Mouse (Mus musculus): ENCODE data around the gene Ttc9. TPM values are rescaled to one million over a fixed set of nuclear protein-coding genes. Genes with fewer than 3 reads are reported as not detected.
A peak's percentile ranks its signal among the peaks of the same experiment; 100 is the strongest.

The Ttc9 gene
- total RNA-seq, 1 experiment = 2.4 TPM

DNA sequence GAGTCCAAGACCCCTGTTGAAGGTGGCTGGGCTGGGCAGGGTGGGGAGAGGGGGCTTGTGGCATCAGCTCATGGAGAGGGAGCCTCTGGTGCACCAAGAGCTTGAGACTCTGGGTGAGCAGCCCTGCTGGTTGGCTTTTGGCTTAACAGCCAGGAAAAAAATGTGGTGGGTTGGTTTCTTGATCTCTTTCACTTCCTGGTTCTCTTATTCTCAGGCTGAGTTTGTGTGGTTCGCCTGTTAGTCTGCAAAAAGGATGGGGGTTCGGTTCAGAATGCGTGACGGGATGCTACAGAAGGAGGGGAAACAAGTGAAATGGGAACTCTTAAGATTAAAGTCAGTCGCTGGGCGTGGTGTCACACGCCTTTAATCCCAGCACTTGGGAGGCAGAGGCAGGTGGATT, 27.0 kb downstream of the Ttc9 start:
- H3K27ac ChIP-seq (ENCODE audit: insufficient read depth, low read depth, low read length, poor library complexity, severe bottlenecking) = no peak overlapping the region
- H3K9ac ChIP-seq (ENCODE audit: insufficient read depth, low read depth, low read length, poor library complexity, severe bottlenecking) = no peak overlapping the region
- no peaks in the 10 kb centered on the region for H3K9me3 ChIP-seq (ENCODE audit: control insufficient read depth, insufficient read depth, low read depth, low read length)
- H3K4me1 ChIP-seq (ENCODE audit: control insufficient read depth in 2 of 2, insufficient read depth in 2 of 2, low read length in 2 of 2, poor library complexity in 1 of 2) = peaks cover 0 to under 1% of the 10 kb centered on the region in 2 experiments; a peak in 1 of 4 replicates
- H3K4me3 ChIP-seq (ENCODE audit: insufficient read depth in 1 of 2, low read depth in 1 of 2, low read length in 2 of 2, poor library complexity in 1 of 2, severe bottlenecking in 1 of 2) = no peak overlapping the region
- TF ChIP-seq HCFC1 (IDR thresholded peaks at IDR 0.05; ENCODE audit: borderline replicate concordance, insufficient read depth, low read length) = no peak
- TF ChIP-seq ZC3H11A (IDR thresholded peaks at IDR 0.05; ENCODE audit: borderline replicate concordance, low read depth, low read length) = no peak
- no peak for TF ChIP-seq ZNF384 (IDR thresholded peaks at IDR 0.05; ENCODE audit: low read depth, low read length)
- no peak for TF ChIP-seq CHD2 (IDR thresholded peaks at IDR 0.05; ENCODE audit: low read depth, low read length)
- no peak for TF ChIP-seq MAFK (IDR thresholded peaks at IDR 0.05; ENCODE audit: insufficient read depth, low read depth, low read length)
- H3K36me3 ChIP-seq (ENCODE audit: control insufficient read depth, insufficient read depth, low read length, poor library complexity, severe bottlenecking) = no peaks in the 10 kb centered on the region
- DNase-seq (ENCODE audit: low read depth, low spot score) = no peak
- in situ Hi-C loops (cut with MboI; ENCODE audit: low sequenced_read_pairs in 2 of 2, unreplicated experiment in 2 of 2) = no loop called here

DNA sequence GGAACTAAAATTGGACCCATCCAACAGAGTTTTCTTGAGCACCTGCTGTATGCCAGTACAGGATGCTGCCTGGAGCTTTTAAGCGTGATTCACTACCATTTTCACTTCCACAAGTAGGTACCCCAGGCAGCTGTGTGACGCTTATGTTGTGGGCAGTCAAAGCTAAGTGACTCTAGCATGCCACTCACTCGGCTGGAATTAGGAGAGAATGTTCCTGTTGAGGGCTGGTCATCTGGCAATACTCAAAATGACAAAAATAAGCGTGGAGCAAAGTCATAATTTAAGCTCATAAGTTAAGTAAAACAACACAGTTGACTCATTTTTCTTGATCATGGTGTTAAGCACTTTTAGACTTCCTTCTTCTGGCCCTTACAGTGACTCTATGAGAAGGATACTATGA, 31.0 kb downstream of the Ttc9 start:
- Histone ChIP-seq H3K27ac (ENCODE audit: insufficient read depth, low read depth, low read length, poor library complexity, severe bottlenecking) (no peak overlapping the region), H3K36me3 (ENCODE audit: control insufficient read depth, insufficient read depth, low read length, poor library complexity, severe bottlenecking) (peaks cover 2% of the 10 kb centered on the region; the same call in 1 of the 2 replicates), H3K4me1 (ENCODE audit: control insufficient read depth in 2 of 2, insufficient read depth in 2 of 2, low read length in 2 of 2, poor library complexity in 1 of 2) (peaks cover 0 to 18% of the 10 kb centered on the region in 2 experiments; a peak in 1 of 4 replicates), H3K9me3 (ENCODE audit: control insufficient read depth, insufficient read depth, low read depth, low read length) (no peaks in the 10 kb centered on the region), H3K4me3 (ENCODE audit: insufficient read depth in 1 of 2, low read depth in 1 of 2, low read length in 2 of 2, poor library complexity in 1 of 2, severe bottlenecking in 1 of 2) (no peak overlapping the region), H3K9ac (ENCODE audit: insufficient read depth, low read depth, low read length, poor library complexity, severe bottlenecking) (no peak overlapping the region)
- DNase-seq (ENCODE audit: low read depth, low spot score) = no peak
- in situ Hi-C loops (cut with MboI; ENCODE audit: low sequenced_read_pairs in 2 of 2, unreplicated experiment in 2 of 2) = no loop called here
- TF ChIP-seq CHD2 (IDR thresholded peaks at IDR 0.05; ENCODE audit: low read depth, low read length) (no peak), ZNF384 (IDR thresholded peaks at IDR 0.05; ENCODE audit: low read depth, low read length) (no peak), ZC3H11A (IDR thresholded peaks at IDR 0.05; ENCODE audit: borderline replicate concordance, low read depth, low read length) (no peak), MAFK (IDR thresholded peaks at IDR 0.05; ENCODE audit: insufficient read depth, low read depth, low read length) (no peak), HCFC1 (IDR thresholded peaks at IDR 0.05; ENCODE audit: borderline replicate concordance, insufficient read depth, low read length) (no peak)

DNA sequence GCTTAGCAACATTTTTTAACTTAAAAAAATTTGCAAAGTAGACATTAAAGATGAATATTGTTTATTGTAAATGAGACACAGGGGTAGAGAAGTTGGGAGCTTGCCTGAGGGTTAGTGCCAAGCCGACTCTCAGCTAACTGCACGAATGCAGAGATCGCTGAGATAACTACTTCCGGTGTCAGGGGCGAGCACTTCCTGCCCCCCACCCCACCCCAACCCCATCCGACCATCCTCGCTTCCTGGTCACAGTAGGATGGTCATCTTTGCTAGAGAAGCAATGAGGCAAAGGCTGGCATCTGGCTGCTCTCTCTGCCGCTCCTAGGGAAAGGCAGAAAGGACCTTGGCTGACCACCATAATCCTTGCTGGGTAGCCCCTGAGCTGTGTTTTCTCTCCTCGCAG, 32.1 kb downstream of the Ttc9 start:
- peaks cover 0 to 18% of the 10 kb centered on the region in 2 experiments; a peak in 1 of 4 replicates for H3K4me1 ChIP-seq (ENCODE audit: control insufficient read depth in 2 of 2, insufficient read depth in 2 of 2, low read length in 2 of 2, poor library complexity in 1 of 2)
- in situ Hi-C loops (cut with MboI; ENCODE audit: low sequenced_read_pairs in 2 of 2, unreplicated experiment in 2 of 2) = no loop called here
- H3K4me3 ChIP-seq (ENCODE audit: insufficient read depth in 1 of 2, low read depth in 1 of 2, low read length in 2 of 2, poor library complexity in 1 of 2, severe bottlenecking in 1 of 2) = peak overlapping the region; percentile 63 to 70
- H3K9ac ChIP-seq (ENCODE audit: insufficient read depth, low read depth, low read length, poor library complexity, severe bottlenecking) = peak overlapping the region; percentile 73
- peaks cover 5% of the 10 kb centered on the region; the same call in 1 of the 2 replicates for H3K36me3 ChIP-seq (ENCODE audit: control insufficient read depth, insufficient read depth, low read length, poor library complexity, severe bottlenecking)
- TF ChIP-seq CHD2 (IDR thresholded peaks at IDR 0.05; ENCODE audit: low read depth, low read length) = no peak
- 0 out of 2 replicates have a peak, but pooled peaks have one; percentile 7 for TF ChIP-seq HCFC1 (IDR thresholded peaks at IDR 0.05; ENCODE audit: borderline replicate concordance, insufficient read depth, low read length)
- DNase-seq (ENCODE audit: low read depth, low spot score) = no peak
- no peaks in the 10 kb centered on the region for H3K9me3 ChIP-seq (ENCODE audit: control insufficient read depth, insufficient read depth, low read depth, low read length)
- H3K27ac ChIP-seq (ENCODE audit: insufficient read depth, low read depth, low read length, poor library complexity, severe bottlenecking) = peak overlapping the region; percentile 72

DNA sequence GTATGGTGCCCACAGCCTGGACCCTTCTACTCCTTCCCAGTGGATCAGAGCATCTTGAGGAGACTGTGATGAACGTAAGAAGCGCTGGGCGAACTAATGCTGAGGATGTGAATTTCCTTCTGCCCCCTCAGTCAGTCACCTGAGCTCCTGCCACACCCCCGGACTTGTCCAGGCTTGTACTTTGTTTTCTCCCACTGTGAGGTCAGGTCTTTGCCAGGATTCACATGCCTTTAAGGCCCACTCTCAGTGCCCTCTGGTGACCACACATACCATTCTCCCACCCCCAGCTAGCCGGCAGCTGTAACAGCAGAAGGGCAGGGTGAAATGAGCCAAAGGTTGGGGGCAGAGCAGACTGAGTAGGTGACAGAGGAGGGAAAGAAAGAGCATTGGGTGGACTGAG, 32.9 kb downstream of the Ttc9 start:
- no peak for DNase-seq (ENCODE audit: low read depth, low spot score)
- Histone ChIP-seq H3K27ac (ENCODE audit: insufficient read depth, low read depth, low read length, poor library complexity, severe bottlenecking) (peak overlapping the region; percentile 72), H3K9me3 (ENCODE audit: control insufficient read depth, insufficient read depth, low read depth, low read length) (no peaks in the 10 kb centered on the region), H3K9ac (ENCODE audit: insufficient read depth, low read depth, low read length, poor library complexity, severe bottlenecking) (peak overlapping the region; percentile 73), H3K36me3 (ENCODE audit: control insufficient read depth, insufficient read depth, low read length, poor library complexity, severe bottlenecking) (peaks cover 5% of the 10 kb centered on the region; the same call in 1 of the 2 replicates), H3K4me3 (ENCODE audit: insufficient read depth in 1 of 2, low read depth in 1 of 2, low read length in 2 of 2, poor library complexity in 1 of 2, severe bottlenecking in 1 of 2) (peak overlapping the region; percentile 63 to 70), H3K4me1 (ENCODE audit: control insufficient read depth in 2 of 2, insufficient read depth in 2 of 2, low read length in 2 of 2, poor library complexity in 1 of 2) (peaks cover 0 to 18% of the 10 kb centered on the region in 2 experiments; a peak in 1 of 4 replicates)
- in situ Hi-C loops (cut with MboI; ENCODE audit: low sequenced_read_pairs in 2 of 2, unreplicated experiment in 2 of 2) = no loop called here
- no peak for TF ChIP-seq ZC3H11A (IDR thresholded peaks at IDR 0.05; ENCODE audit: borderline replicate concordance, low read depth, low read length)
- no peak for TF ChIP-seq ZNF384 (IDR thresholded peaks at IDR 0.05; ENCODE audit: low read depth, low read length)
- TF ChIP-seq CHD2 (IDR thresholded peaks at IDR 0.05; ENCODE audit: low read depth, low read length) = no peak
- TF ChIP-seq HCFC1 (IDR thresholded peaks at IDR 0.05; ENCODE audit: borderline replicate concordance, insufficient read depth, low read length) = no peak; the same call in 1 of the 2 replicates
- TF ChIP-seq MAFK (IDR thresholded peaks at IDR 0.05; ENCODE audit: insufficient read depth, low read depth, low read length) = no peak

DNA sequence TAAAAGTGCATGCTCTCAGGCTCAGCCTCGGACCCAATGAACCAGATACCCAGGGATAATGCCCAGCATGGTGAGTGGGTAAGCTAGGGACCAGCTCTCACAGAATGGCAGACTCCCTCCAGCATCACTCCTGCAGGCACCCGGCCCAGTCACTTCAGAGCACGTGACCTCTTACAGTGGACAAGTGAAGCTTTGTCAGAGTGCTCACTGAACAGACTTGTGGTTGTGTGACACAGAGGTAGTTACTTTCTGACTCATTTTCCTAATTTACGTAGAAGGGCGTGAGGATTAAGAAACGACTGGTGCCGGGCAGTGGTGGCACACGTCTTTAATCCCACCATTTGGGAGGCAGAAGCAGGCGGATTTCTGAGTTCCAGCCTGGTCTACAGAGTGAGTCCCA, 37.4 kb downstream of the Ttc9 start:
- H3K27ac ChIP-seq (ENCODE audit: insufficient read depth, low read depth, low read length, poor library complexity, severe bottlenecking) = no peak overlapping the region
- H3K9ac ChIP-seq (ENCODE audit: insufficient read depth, low read depth, low read length, poor library complexity, severe bottlenecking) = no peak overlapping the region
- H3K9me3 ChIP-seq (ENCODE audit: control insufficient read depth, insufficient read depth, low read depth, low read length) = no peaks in the 10 kb centered on the region
- in situ Hi-C loops (cut with MboI; ENCODE audit: low sequenced_read_pairs in 2 of 2, unreplicated experiment in 2 of 2) = no loop called here
- H3K4me3 ChIP-seq (ENCODE audit: insufficient read depth in 1 of 2, low read depth in 1 of 2, low read length in 2 of 2, poor library complexity in 1 of 2, severe bottlenecking in 1 of 2) = no peak overlapping the region
- H3K4me1 ChIP-seq (ENCODE audit: control insufficient read depth in 2 of 2, insufficient read depth in 2 of 2, low read length in 2 of 2, poor library complexity in 1 of 2) = peaks cover 0 to 15% of the 10 kb centered on the region in 2 experiments; a peak in 1 of 4 replicates
- TF ChIP-seq MAFK (IDR thresholded peaks at IDR 0.05; ENCODE audit: insufficient read depth, low read depth, low read length) = no peak
- no peak for TF ChIP-seq CHD2 (IDR thresholded peaks at IDR 0.05; ENCODE audit: low read depth, low read length)
- no peak for TF ChIP-seq ZNF384 (IDR thresholded peaks at IDR 0.05; ENCODE audit: low read depth, low read length)
- TF ChIP-seq HCFC1 (IDR thresholded peaks at IDR 0.05; ENCODE audit: borderline replicate concordance, insufficient read depth, low read length) = no peak
- no peak for TF ChIP-seq ZC3H11A (IDR thresholded peaks at IDR 0.05; ENCODE audit: borderline replicate concordance, low read depth, low read length)
- DNase-seq (ENCODE audit: low read depth, low spot score) = no peak
- H3K36me3 ChIP-seq (ENCODE audit: control insufficient read depth, insufficient read depth, low read length, poor library complexity, severe bottlenecking) = peaks cover 5% of the 10 kb centered on the region; the same call in 1 of the 2 replicates

Data from ES-E14 (cell line).